Mouse (Mus musculus) megakaryocyte, embryonic 14.5 days (primary cell): ENCODE measurements around the gene Traf4.

ENCODE experiments used
- FLI1 ChIP-seq: IDR thresholded peaks from 2 replicates; pipeline ENCODE4 v1.6.1; 2012; ENCODE audit warnings: low read length, inconsistent platforms, mixed read lengths
- GATA1 ChIP-seq: IDR thresholded peaks from 3 replicates; pipeline ENCODE4 v1.6.1; 2012; ENCODE audit warnings: mixed read lengths, low read length, inconsistent platforms, borderline replicate concordance

DNA sequence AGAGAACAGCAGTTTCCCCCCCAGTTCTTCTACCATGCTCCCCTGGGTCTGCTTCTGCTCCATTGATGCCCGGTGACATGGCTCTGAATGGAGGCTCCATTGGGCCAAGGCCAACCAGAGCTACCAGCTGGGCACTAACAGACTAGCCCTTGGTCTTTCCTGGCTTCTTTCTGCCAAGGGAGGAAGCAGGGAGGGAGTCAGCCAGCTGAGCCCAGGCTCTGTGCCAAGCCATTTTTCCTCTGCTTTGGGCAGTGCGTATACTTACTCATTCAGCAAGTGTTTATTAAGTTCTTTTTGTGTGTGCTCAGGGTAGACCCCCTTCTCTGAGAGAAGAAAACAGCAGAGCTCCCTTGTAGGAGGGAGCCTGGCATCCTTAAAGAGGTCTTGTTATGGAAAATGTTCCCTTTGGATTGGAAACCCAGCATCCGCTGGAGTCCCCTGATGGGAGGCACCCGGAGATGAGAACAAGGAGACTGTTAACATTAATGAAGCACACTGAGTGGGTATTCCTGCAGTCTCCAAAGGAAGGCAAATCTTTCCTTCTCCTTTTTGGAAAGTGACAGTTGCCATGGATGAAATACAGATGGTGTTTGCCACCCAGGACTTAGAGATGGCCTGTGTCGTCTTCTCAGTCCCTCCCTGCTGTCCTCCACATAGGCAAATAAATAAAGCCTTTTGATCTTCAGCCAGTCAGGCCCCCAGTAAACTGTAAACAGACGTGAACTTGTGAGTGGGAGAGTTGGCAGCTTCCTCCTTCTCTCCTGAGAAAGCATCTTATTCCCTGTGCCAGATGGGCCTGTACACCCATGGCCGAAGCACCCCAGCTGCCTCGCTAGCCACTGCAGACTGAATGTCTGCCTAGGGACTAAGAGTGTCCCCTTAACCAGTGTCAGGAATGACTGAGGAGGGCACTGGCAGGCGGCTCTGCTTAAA is 12.8 kb downstream of the Traf4 start:
- no peak for TF ChIP-seq GATA1
- no peak for TF ChIP-seq FLI1
